Comparison of ENCODE assay signal across 29 mouse cellular contexts in the genomic region with DNA sequence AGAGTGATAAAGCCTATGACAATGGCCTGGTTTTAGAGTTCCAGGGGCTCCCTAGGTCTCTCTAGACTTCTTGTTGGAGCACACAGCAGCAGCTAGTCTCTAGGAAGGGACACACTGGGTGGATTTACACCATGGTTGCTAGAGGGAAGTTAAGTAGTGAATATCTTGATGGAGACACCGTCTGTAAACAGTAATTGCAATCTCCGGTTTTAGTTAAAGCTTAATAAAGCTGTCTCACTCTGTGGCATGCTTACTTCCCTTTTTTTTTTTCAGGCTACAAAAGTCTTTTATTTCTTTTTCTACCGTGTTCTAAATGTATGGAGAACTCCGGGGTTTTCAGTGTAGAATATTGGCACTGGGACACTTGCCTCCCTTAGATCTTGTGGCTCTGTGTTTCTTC. TPM values are rescaled to one million over a fixed set of nuclear protein-coding genes. Genes with fewer than 3 reads are reported as not detected.
DNase-seq lines count a peak whose midpoint lies in the region; ATAC-seq and TF ChIP-seq lines count a peak whose summit lies in the region.
"Had no signal": no experiment of that assay in that cellular context is flagged by ENCODE, and none has a peak within 500 bp of the region (broad histone marks: within the 10 kb centered on the region; RNA-seq: fewer than 3 reads in every experiment).

No protein-coding gene starts in this region.

- H3K27ac ChIP-seq in MEL (ENCODE audit: control insufficient read depth, low read depth, low read length), result peak overlapping the region; percentile 51
- H3K27ac ChIP-seq: embryonic facial prominence, embryonic 10.5 days; gastrocnemius, adult 2 months; heart, embryonic 10.5 days; hindbrain, embryonic 13.5 days; hindbrain, postnatal 0 days had no signal

- peak overlapping the region; percentile 29 to 44 for H3K4me3 ChIP-seq in MEL (ENCODE audit: control insufficient read depth in 1 of 2, insufficient read depth in 1 of 2, low read depth in 2 of 2, low read length in 2 of 2)
- H3K4me3 ChIP-seq: embryonic facial prominence, embryonic 10.5 days; gastrocnemius, adult 2 months; heart, embryonic 10.5 days; hindbrain, embryonic 13.5 days had no signal

- H3K9me3 ChIP-seq in MEL (replicated peaks; ENCODE audit: insufficient read depth, low read length), result no peaks in the 10 kb centered on the region
- H3K9me3 ChIP-seq: embryonic facial prominence, embryonic 10.5 days; G1E; heart, embryonic 10.5 days; hindbrain, embryonic 13.5 days had no signal

- peak; percentile 98 for ATAC-seq in granulocyte monocyte progenitor cell, adult 5-6 weeks (replicated peaks; ENCODE audit: poor library complexity, severe bottlenecking)
- ATAC-seq in megakaryocyte progenitor cell, adult 5-6 weeks (replicated peaks; ENCODE audit: poor library complexity), result peak; percentile 97
- ATAC-seq: activated CD4-positive, CD25-positive, alpha-beta regulatory T cell, adult 4 months; forebrain, embryonic 14.5 days; hindbrain, postnatal 0 days; Patski had no signal

- no peak for TF ChIP-seq RAD21 in MEL (IDR thresholded peaks at IDR 0.05; ENCODE audit: low read depth, low read length)

- H3K79me2 ChIP-seq in MEL (ENCODE audit: control insufficient read depth, insufficient read depth, low read length, poor library complexity), result no peaks in the 10 kb centered on the region

- peaks cover 0 to 3% of the 10 kb centered on the region in 2 experiments; a peak in 2 of 4 replicates for H3K4me1 ChIP-seq in MEL (ENCODE audit: control insufficient read depth in 1 of 2, insufficient read depth in 2 of 2, low read length in 2 of 2)
- H3K4me1 ChIP-seq: heart, embryonic 10.5 days; hindbrain, embryonic 13.5 days had no signal

- peaks cover 0 to 6% of the 10 kb centered on the region in 2 experiments; a peak in 2 of 4 replicates for H3K36me3 ChIP-seq in MEL (ENCODE audit: control insufficient read depth in 1 of 2, insufficient read depth in 2 of 2, low read length in 2 of 2)
- H3K36me3 ChIP-seq: embryonic facial prominence, embryonic 10.5 days; G1E; heart, embryonic 10.5 days; hindbrain, embryonic 13.5 days had no signal

- no peaks in the 10 kb centered on the region for H3K27me3 ChIP-seq in MEL (ENCODE audit: control insufficient read depth in 1 of 2, insufficient read depth in 2 of 2, low read length in 2 of 2)
- H3K27me3 ChIP-seq: hindbrain, embryonic 13.5 days had no signal

- TF ChIP-seq CTCF in MEL (IDR thresholded peaks at IDR 0.05 in 2 of 3, conservative IDR thresholded peaks at IDR 0.05 in 1 of 3; ENCODE audit: control insufficient read depth in 1 of 3, insufficient read depth in 1 of 3, low read depth in 2 of 3, low read length in 3 of 3, poor library complexity in 1 of 3, severe bottlenecking in 1 of 3), result no peak

- peak overlapping the region; percentile 43 for H3K9ac ChIP-seq in MEL (ENCODE audit: control insufficient read depth, low read depth, low read length, poor library complexity, severe bottlenecking)
- H3K9ac ChIP-seq: hindbrain, embryonic 13.5 days had no signal

- TF ChIP-seq EP300 in MEL (IDR thresholded peaks at IDR 0.05; ENCODE audit: low read depth in 1 of 2, low read length in 2 of 2), result peak; percentile 51 to 83; a peak in 3 of 4 replicates

- no peak for TF ChIP-seq POLR2A in MEL (IDR thresholded peaks at IDR 0.05; ENCODE audit: control insufficient read depth in 1 of 2, insufficient read depth in 1 of 2, low read depth in 1 of 2, low read length in 2 of 2, poor library complexity in 1 of 2)

- DNase-seq in 416B (ENCODE audit: low read depth), result peak; percentile 72
- peak; percentile 82 for DNase-seq in MEL (ENCODE audit: low read depth, low spot score)
- DNase-seq in adrenal gland, adult 18-20 months (ENCODE audit: low spot score in 2 of 2), result no peak
- DNase-seq in adrenal gland, postnatal 14 days, result no peak
- DNase-seq in cerebellum, postnatal 10 days, result no peak
- DNase-seq: adrenal gland, adult 2 months; adrenal gland, postnatal 36 days; cerebellum, adult 11-12 months; cerebellum, adult 9-10 months; cerebellum, postnatal 36 days; gastrocnemius, adult 2 months; gastrocnemius, postnatal 36 days; heart, adult 18-20 months; heart, postnatal 10 days; heart, postnatal 4 days had no signal

TF ChIP-seq in MEL, 35 proteins besides CTCF, POLR2A, EP300 and RAD21:
- TF ChIP-seq MEF2A (IDR thresholded peaks at IDR 0.05; ENCODE audit: extremely low read depth, insufficient replicate concordance, low read depth, low read length, poor library complexity, severe bottlenecking) (no peak), E2F4 (IDR thresholded peaks at IDR 0.05; ENCODE audit: borderline replicate concordance, low read depth, low read length) (no peak), POLR2AphosphoS5 (IDR thresholded peaks at IDR 0.05; ENCODE audit: borderline replicate concordance, low read depth, low read length) (no peak), KAT2A (conservative IDR thresholded peaks at IDR 0.05; ENCODE audit: low read depth, low read length) (no peak), JUND (IDR thresholded peaks at IDR 0.05; ENCODE audit: low read depth, low read length) (no peak), ZNF384 (IDR thresholded peaks at IDR 0.05; ENCODE audit: low read depth, low read length) (peak; percentile 89), POLR2AphosphoS2 (IDR thresholded peaks at IDR 0.05; ENCODE audit: low read length) (no peak), MYC (IDR thresholded peaks at IDR 0.05; ENCODE audit: low read depth, low read length) (no peak), HCFC1 (IDR thresholded peaks at IDR 0.05; ENCODE audit: low read depth, low read length) (no peak), RCOR1 (IDR thresholded peaks at IDR 0.05; ENCODE audit: low read depth, low read length) (peak; percentile 67), USF1 (IDR thresholded peaks at IDR 0.05; ENCODE audit: low read depth, low read length) (no peak), CHD2 (IDR thresholded peaks at IDR 0.05; ENCODE audit: low read length) (no peak), MAX (IDR thresholded peaks at IDR 0.05; ENCODE audit: low read length) (no peak), UBTF (IDR thresholded peaks at IDR 0.05; ENCODE audit: borderline replicate concordance, insufficient read depth, low read depth, low read length) (no peak), MAZ (IDR thresholded peaks at IDR 0.05; ENCODE audit: low read depth, low read length) (no peak), MAFK (IDR thresholded peaks at IDR 0.05; ENCODE audit: borderline replicate concordance, low read depth, low read length) (no peak), TBP (IDR thresholded peaks at IDR 0.05; ENCODE audit: low read depth, low read length) (no peak), ETS1 (IDR thresholded peaks at IDR 0.05; ENCODE audit: low read depth, low read length) (no peak), TCF12 (IDR thresholded peaks at IDR 0.05; ENCODE audit: low read depth, low read length) (no peak), USF2 (IDR thresholded peaks at IDR 0.05; ENCODE audit: borderline replicate concordance in 1 of 2, insufficient read depth in 1 of 2, low read depth in 1 of 2, low read length in 2 of 2) (no peak), ZC3H11A (IDR thresholded peaks at IDR 0.05; ENCODE audit: low read depth, low read length) (no peak; the same call in 1 of the 2 replicates), NRF1 (IDR thresholded peaks at IDR 0.05; ENCODE audit: insufficient read depth, low read depth, low read length, poor library complexity, severe bottlenecking) (no peak), ELF1 (IDR thresholded peaks at IDR 0.05; ENCODE audit: low read depth, low read length) (no peak), CHD1 (IDR thresholded peaks at IDR 0.05; ENCODE audit: low read depth, low read length) (no peak), GABPA (IDR thresholded peaks at IDR 0.05; ENCODE audit: low read depth, low read length) (no peak), GATA1 (IDR thresholded peaks at IDR 0.05; ENCODE audit: low read depth, low read length) (peak; percentile 76), NELFE (IDR thresholded peaks at IDR 0.05; ENCODE audit: low read depth, low read length) (no peak), BHLHE40 (IDR thresholded peaks at IDR 0.05; ENCODE audit: borderline replicate concordance, low read depth, low read length) (no peak), SIN3A (IDR thresholded peaks at IDR 0.05; ENCODE audit: low read length) (peak; percentile 44), TAL1 (IDR thresholded peaks at IDR 0.05; ENCODE audit: low read length) (no peak), ZMIZ1 (IDR thresholded peaks at IDR 0.05; ENCODE audit: low read depth, low read length) (no peak), MXI1 (IDR thresholded peaks at IDR 0.05; ENCODE audit: low read depth, low read length) (no peak), ZKSCAN1 (IDR thresholded peaks at IDR 0.05; ENCODE audit: low read depth, low read length) (no peak), SMC3 (IDR thresholded peaks at IDR 0.05; ENCODE audit: low read depth, low read length) (no peak)

RNA-seq across cellular contexts. Expression of gene Ccdc54, which starts 22.0 kb away (rescaled TPM):
- not detected in 2 replicates for total RNA-seq in MEL (2012; rRNA removed)
- under 1 TPM in 1 of 2 experiments, not detected in 1; 0.06 TPM for polyA plus RNA-seq in MEL (2012; ENCODE audit: insufficient read depth in 1 of 2, insufficient read length in 2 of 2, low read depth in 1 of 2, low replicate concordance in 2 of 2, missing spikeins in 1 of 2)
- total RNA-seq in granulocyte monocyte progenitor cell, adult 5-6 weeks (2014; fragmentation: Nextera tagmentation), result not detected in 2 replicates
- not detected in 2 replicates for total RNA-seq in granulocyte monocyte progenitor cell, adult 5-6 weeks (2017)
- not detected in 2 replicates for total RNA-seq in megakaryocyte progenitor cell, adult 5-6 weeks (2015)
- total RNA-seq in megakaryocyte progenitor cell, adult 5-6 weeks (2017), result not detected in 2 replicates
- total RNA-seq in adrenal gland, adult 18-20 months (2021), result not detected
- not detected in 2 replicates for total RNA-seq in adrenal gland, postnatal 14 days (2021)
- total RNA-seq: adrenal gland, adult 2 months; adrenal gland, postnatal 36 days; gastrocnemius, adult 2 months; gastrocnemius, postnatal 36 days; heart, adult 18-20 months; heart, postnatal 10 days; heart, postnatal 4 days; hindbrain, postnatal 0 days had no signal
- polyA plus RNA-seq: activated CD4-positive, CD25-positive, alpha-beta regulatory T cell, adult 4 months; adrenal gland, adult 2 months; brain, embryonic 14.5 days; embryonic facial prominence, embryonic 10.5 days; embryonic facial prominence, embryonic 14.5 days; forebrain, embryonic 14.5 days; G1E; heart, embryonic 10.5 days; heart, embryonic 14.5 days; hindbrain, embryonic 13.5 days; hindbrain, postnatal 0 days; intestine, embryonic 14.5 days; Patski had no signal

Comparison
In these comparisons a context has a peak if more than half of its experiments do, and no peak if none do; other contexts are left out.
1. DNase-seq: peak in 416B (single experiment) and MEL (single experiment); none in adrenal gland, adult 18-20 months (0 of 2), adrenal gland, postnatal 14 days (single experiment) and cerebellum, postnatal 10 days (0 of 2).